Mouse (Mus musculus) right cerebral cortex, postnatal 4 days (tissue): ENCODE measurements around the gene Hmbs.

Experiments used
- DNase-seq: peaks from one replicate; pipeline ENCODE4 v3.0.0-alpha.2; 2022

The Hmbs gene

GRCm38 (mm10) chr9:44287401-44288075 lies 56.5 kb downstream of the Hmbs start:
- DNase-seq: peak; percentile 52

DNA sequence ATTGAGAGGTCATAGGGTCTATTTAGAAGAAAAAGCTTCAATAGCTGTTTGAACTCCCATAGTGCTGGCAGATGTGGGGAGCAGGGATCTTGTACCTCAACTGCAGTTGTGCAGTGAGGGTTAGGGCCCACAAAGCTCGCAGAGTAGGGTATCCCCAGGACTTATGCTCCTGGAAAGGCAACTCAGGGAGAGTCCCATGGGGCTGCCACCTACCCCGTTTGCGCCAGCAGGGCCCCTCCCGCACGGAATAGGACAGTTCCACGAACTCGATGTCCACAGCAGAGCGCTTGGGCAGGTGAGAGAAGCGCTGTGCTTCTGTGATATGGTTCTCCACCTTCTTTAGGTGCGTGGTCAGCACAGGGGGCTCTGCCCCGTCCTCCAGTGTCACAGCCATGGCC lies 57.0 kb downstream of the Hmbs start:
- DNase-seq: no peak
